In the genomic region with DNA sequence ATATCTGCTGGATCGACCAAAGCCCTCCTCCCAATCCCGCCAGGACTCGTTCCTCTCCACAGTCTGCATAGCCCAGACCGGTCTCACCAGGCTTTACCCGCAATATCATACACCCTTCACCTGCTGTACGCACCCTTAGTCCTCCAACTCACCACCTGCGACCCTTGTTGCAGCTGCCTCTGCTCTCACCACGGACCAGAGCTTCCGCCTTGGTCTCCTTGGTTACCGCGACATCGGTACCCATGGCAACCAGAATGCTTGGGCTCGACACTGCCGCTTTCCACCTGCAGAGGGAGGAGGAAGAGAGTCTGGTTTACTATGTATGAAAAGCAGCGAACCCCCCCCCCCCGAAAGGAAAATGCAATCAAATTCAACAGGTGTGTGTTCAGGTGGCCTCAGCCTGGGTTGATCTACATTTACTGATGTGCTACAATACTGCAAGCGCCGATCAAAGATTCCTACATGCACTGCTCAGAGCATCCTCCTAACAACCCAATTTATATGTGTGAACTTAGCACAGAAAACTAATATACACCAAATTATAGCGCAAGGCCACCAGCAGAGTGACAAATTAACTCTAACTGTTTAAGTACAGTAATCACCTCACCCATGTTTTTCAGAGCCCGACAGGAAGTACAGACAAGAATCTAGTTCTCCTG, we compare ENCODE assay signal across 8 mouse cellular contexts. TPM values are rescaled to one million over a fixed set of nuclear protein-coding genes. Genes with fewer than 3 reads are reported as not detected.
DNase-seq lines count a peak whose midpoint lies in the region; ATAC-seq lines count a peak whose summit lies in the region.

Gene Zbbx, minus strand, starts transcription at position 197 of the 659 bp plus-strand sequence.

- no peaks in the 10 kb centered on the region for H3K36me3 ChIP-seq in forebrain, embryonic 16.5 days (ENCODE audit: control insufficient read depth, insufficient read depth)
- H3K36me3 ChIP-seq in kidney, embryonic 14.5 days (ENCODE audit: control insufficient read depth, insufficient read depth, low read length), result no peaks in the 10 kb centered on the region
- H3K36me3 ChIP-seq in limb, embryonic 12.5 days, result no peaks in the 10 kb centered on the region
- no peaks in the 10 kb centered on the region for H3K36me3 ChIP-seq in midbrain, embryonic 14.5 days (ENCODE audit: control insufficient read depth, insufficient read depth, low read length)

- no peaks in the 10 kb centered on the region for H3K9me3 ChIP-seq in forebrain, embryonic 16.5 days (ENCODE audit: control insufficient read depth, low read length)
- no peaks in the 10 kb centered on the region for H3K9me3 ChIP-seq in kidney, embryonic 14.5 days (ENCODE audit: control insufficient read depth, low read length)
- no peaks in the 10 kb centered on the region for H3K9me3 ChIP-seq in limb, embryonic 12.5 days
- no peaks in the 10 kb centered on the region for H3K9me3 ChIP-seq in midbrain, embryonic 14.5 days (ENCODE audit: control insufficient read depth, low read length)

- peak; percentile 63 to 66 for DNase-seq in B cell, adult 2 months
- DNase-seq in WW6 (ENCODE audit: low read depth, low spot score) (peak; percentile 29), adipocyte (ENCODE audit: low spot score) (no peak)
- DNase-seq in midbrain, embryonic 14.5 days, result peak; percentile 93
- DNase-seq in spleen, postnatal 14 days (ENCODE audit: low spot score in 2 of 2), result peak; percentile 9 to 28

- 0 out of 2 replicates have a peak, but pooled peaks cover 5% of the 10 kb centered on the region for H3K4me1 ChIP-seq in forebrain, embryonic 16.5 days (replicated peaks; ENCODE audit: control insufficient read depth, insufficient read depth, low read length)
- no peaks in the 10 kb centered on the region for H3K4me1 ChIP-seq in kidney, embryonic 14.5 days (ENCODE audit: control insufficient read depth, insufficient read depth, low read length)
- no peaks in the 10 kb centered on the region for H3K4me1 ChIP-seq in limb, embryonic 12.5 days (replicated peaks)
- no peaks in the 10 kb centered on the region for H3K4me1 ChIP-seq in midbrain, embryonic 14.5 days (ENCODE audit: control insufficient read depth, insufficient read depth, low read length)

- peak within 1 kb of the TSS; percentile 43 for H3K4me3 ChIP-seq in forebrain, embryonic 16.5 days (replicated peaks; ENCODE audit: low read length)
- peak within 1 kb of the TSS; percentile 17; the same call in 1 of the 2 replicates for H3K4me3 ChIP-seq in kidney, embryonic 14.5 days (ENCODE audit: low read length)
- H3K4me3 ChIP-seq in limb, embryonic 12.5 days (replicated peaks), result 0 out of 2 replicates have a peak within 1 kb of the TSS, but pooled peaks have one; percentile 10
- peak within 1 kb of the TSS; percentile 39 for H3K4me3 ChIP-seq in midbrain, embryonic 14.5 days (replicated peaks; ENCODE audit: low read depth, low read length)

- peak; percentile 99 for ATAC-seq in forebrain, embryonic 16.5 days
- ATAC-seq in kidney, embryonic 14.5 days (ENCODE audit: low FRiP score, low TSS enrichment), result peak; percentile 98
- peak; percentile 94 for ATAC-seq in limb, embryonic 12.5 days (ENCODE audit: insufficient number of reproducible peaks, insufficient read depth, low FRiP score, low TSS enrichment, low read depth)
- ATAC-seq in midbrain, embryonic 14.5 days (ENCODE audit: low FRiP score, low TSS enrichment), result peak; percentile 96

- 14% methylated on average over 20 of the region's 20 CpGs for WGBS in forebrain, embryonic 16.5 days
- WGBS in kidney, embryonic 14.5 days, result 18% methylated on average over 20 of the region's 20 CpGs
- 16% methylated on average over 20 of the region's 20 CpGs for WGBS in limb, embryonic 12.5 days
- WGBS in midbrain, embryonic 14.5 days, result 14% methylated on average over 20 of the region's 20 CpGs

- H3K9ac ChIP-seq in forebrain, embryonic 16.5 days (replicated peaks; ENCODE audit: low read depth, low read length), result peak within 1 kb of the TSS; percentile 7; the same call in 1 of the 2 replicates
- no peak within 1 kb of the TSS for H3K9ac ChIP-seq in kidney, embryonic 14.5 days (ENCODE audit: low read depth, low read length)
- no peak within 1 kb of the TSS for H3K9ac ChIP-seq in limb, embryonic 12.5 days (replicated peaks)
- no peak within 1 kb of the TSS; the same call in 1 of the 2 replicates for H3K9ac ChIP-seq in midbrain, embryonic 14.5 days (replicated peaks; ENCODE audit: low read length)

- H3K4me2 ChIP-seq in forebrain, embryonic 16.5 days (ENCODE audit: low read length), result peak within 1 kb of the TSS; percentile 56
- peak within 1 kb of the TSS; percentile 47 for H3K4me2 ChIP-seq in kidney, embryonic 14.5 days (replicated peaks; ENCODE audit: low read depth, low read length)
- H3K4me2 ChIP-seq in limb, embryonic 12.5 days, result peak within 1 kb of the TSS; percentile 47
- H3K4me2 ChIP-seq in midbrain, embryonic 14.5 days (ENCODE audit: low read length), result peak within 1 kb of the TSS; percentile 68

- no peaks in the 10 kb centered on the region for H3K27me3 ChIP-seq in forebrain, embryonic 16.5 days (replicated peaks; ENCODE audit: control insufficient read depth, insufficient read depth, low read length)
- no peaks in the 10 kb centered on the region for H3K27me3 ChIP-seq in kidney, embryonic 14.5 days (ENCODE audit: control insufficient read depth, insufficient read depth, low read length)
- H3K27me3 ChIP-seq in limb, embryonic 12.5 days, result no peaks in the 10 kb centered on the region
- no peaks in the 10 kb centered on the region for H3K27me3 ChIP-seq in midbrain, embryonic 14.5 days (ENCODE audit: control insufficient read depth, insufficient read depth, low read length)

- no peak within 1 kb of the TSS for H3K27ac ChIP-seq in forebrain, embryonic 16.5 days (ENCODE audit: low read length)
- no peak within 1 kb of the TSS for H3K27ac ChIP-seq in kidney, embryonic 14.5 days (ENCODE audit: low read depth, low read length)
- H3K27ac ChIP-seq in limb, embryonic 12.5 days, result no peak within 1 kb of the TSS
- H3K27ac ChIP-seq in midbrain, embryonic 14.5 days (replicated peaks; ENCODE audit: low read depth, low read length), result no peak within 1 kb of the TSS

RNA-seq across cellular contexts. Expression of gene Zbbx, which starts in this region (rescaled TPM):
- 0.70 and 0.79 TPM in 2 replicates for polyA plus RNA-seq in forebrain, embryonic 16.5 days (2015; fragmentation: Nextera tagmentation; extraction: Ambion mirVana)
- not detected in 2 replicates for polyA plus RNA-seq in kidney, embryonic 14.5 days (2014; fragmentation: Nextera tagmentation; extraction: Ambion mirVana)
- polyA plus RNA-seq in limb, embryonic 12.5 days (2016; fragmentation: Nextera tagmentation; extraction: Ambion mirVana), result not detected in 2 replicates
- polyA plus RNA-seq in midbrain, embryonic 14.5 days (2014; fragmentation: Nextera tagmentation; extraction: Ambion mirVana), result 0.20 and 0.72 TPM in 2 replicates

Comparison
In these comparisons a context has a peak if more than half of its experiments do, and no peak if none do; other contexts are left out.
1. Peak in ATAC-seq, H3K4me3 ChIP-seq, H3K9ac ChIP-seq and H3K4me2 ChIP-seq in forebrain, embryonic 16.5 days; RNA of the gene not detected or under 1 TPM.
2. Peak in ATAC-seq, H3K4me3 ChIP-seq and H3K4me2 ChIP-seq in kidney, embryonic 14.5 days; RNA of the gene not detected or under 1 TPM.
3. Peak in ATAC-seq, H3K4me3 ChIP-seq and H3K4me2 ChIP-seq in limb, embryonic 12.5 days; RNA of the gene not detected or under 1 TPM.
4. Peak in DNase-seq, ATAC-seq, H3K4me3 ChIP-seq and H3K4me2 ChIP-seq in midbrain, embryonic 14.5 days; RNA of the gene not detected or under 1 TPM.